Mouse (Mus musculus) MEL (cell line): ENCODE results near the gene Ccdc138.

Experiments
- CTCF ChIP-seq, 3 experiments: IDR thresholded peaks in 2 of 3; conservative IDR thresholded peaks in 1 of 3; 2 replicates each; pipeline ENCODE4 v1.5.1; 2011 to 2012; ENCODE audit warnings: low read length in 3 of 3, low read depth in 2 of 3, mild to moderate bottlenecking in 2 of 3, improper control_type of control experiment in 1 of 3, inconsistent platforms in 1 of 3, mixed read lengths in 1 of 3, moderate library complexity in 1 of 3; ENCODE audit not compliant: control insufficient read depth in 1 of 3, insufficient read depth in 1 of 3, poor library complexity in 1 of 3, severe bottlenecking in 1 of 3
- E2F4 ChIP-seq: IDR thresholded peaks from 2 replicates; pipeline ENCODE4 v1.6.1; 2011; ENCODE audit warnings: low read depth, low read length, improper control_type of control experiment, borderline replicate concordance
- EP300 ChIP-seq, 2 experiments: IDR thresholded peaks; 2 replicates each; pipeline ENCODE4 v1.6.1; 2011; ENCODE audit warnings: improper control_type of control experiment in 2 of 2, low read length in 2 of 2, low read depth in 1 of 2, mild to moderate bottlenecking in 1 of 2
- GATA1 ChIP-seq: IDR thresholded peaks from 2 replicates; pipeline ENCODE4 v1.6.1; 2011; ENCODE audit warnings: low read depth, low read length, improper control_type of control experiment
- MXI1 ChIP-seq: IDR thresholded peaks from 2 replicates; pipeline ENCODE4 v1.6.1; 2011; ENCODE audit warnings: mild to moderate bottlenecking, low read depth, low read length, improper control_type of control experiment
- POLR2A ChIP-seq, 2 experiments: IDR thresholded peaks; 2 replicates each; pipeline ENCODE4 v1.6.1; 2011 to 2012; ENCODE audit warnings: low read length in 2 of 2, mild to moderate bottlenecking in 2 of 2, control low read depth in 1 of 2, improper control_type of control experiment in 1 of 2, low read depth in 1 of 2, moderate library complexity in 1 of 2; ENCODE audit not compliant: control insufficient read depth in 1 of 2, insufficient read depth in 1 of 2, poor library complexity in 1 of 2
- SMC3 ChIP-seq: IDR thresholded peaks from 2 replicates; pipeline ENCODE4 v1.6.1; 2011; ENCODE audit warnings: low read depth, low read length, improper control_type of control experiment

DNA sequence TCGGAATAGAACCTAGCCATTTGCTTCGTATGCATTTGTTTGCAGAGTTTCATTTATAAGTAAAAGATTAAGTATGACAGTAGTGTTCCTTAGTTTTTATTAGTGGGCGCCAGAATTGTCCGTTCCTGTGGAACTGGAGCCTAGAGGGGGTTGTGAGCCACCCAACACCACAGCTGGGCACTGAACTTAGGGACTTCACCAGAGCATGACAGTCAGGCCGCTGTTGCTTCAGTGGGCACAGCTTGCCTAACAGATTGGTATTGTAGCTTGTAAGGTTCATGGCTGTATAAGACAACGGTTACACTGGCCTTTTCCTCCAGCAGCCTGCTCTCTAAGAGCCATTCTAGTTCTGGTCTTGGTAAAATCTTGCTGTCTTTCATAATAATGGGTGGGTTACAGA, 62.8 kb downstream of the Ccdc138 start:
- TF ChIP-seq SMC3 (no peak), CTCF (IDR thresholded peaks at IDR 0.05 in 2 of 3, conservative IDR thresholded peaks at IDR 0.05 in 1 of 3; ENCODE audit: control insufficient read depth in 1 of 3, insufficient read depth in 1 of 3, low read depth in 2 of 3, low read length in 3 of 3, poor library complexity in 1 of 3, severe bottlenecking in 1 of 3) (no peak), E2F4 (no peak), POLR2A (IDR thresholded peaks at IDR 0.05; ENCODE audit: control insufficient read depth in 1 of 2, insufficient read depth in 1 of 2, low read depth in 1 of 2, low read length in 2 of 2, poor library complexity in 1 of 2) (no peak), MXI1 (no peak), EP300 (IDR thresholded peaks at IDR 0.05; ENCODE audit: low read depth in 1 of 2, low read length in 2 of 2) (no peak), GATA1 (no peak)
